Mouse (Mus musculus) layer of hippocampus, adult 2 months (tissue): ENCODE results near the gene Hcn1. TPM values are rescaled to one million over a fixed set of nuclear protein-coding genes. Genes with fewer than 3 reads are reported as not detected.
"Not testable (repeated sequence)": the region's sequence is repeated elsewhere in the genome, so short reads cannot be mapped to it uniquely, and the experiment has no call there.

Experiments
- DNase-seq, 2 experiments: peaks; one replicate each; pipeline ENCODE4 v3.0.0; 2022; ENCODE audit warnings: low spot score in 2 of 2
- H3K27ac ChIP-seq: fragments of 200-600 bp; 2 replicates; pipeline ENCODE4 v1.8.1; 2022
- H3K4me3 ChIP-seq: fragments of 200-600 bp; 2 replicates; pipeline ENCODE4 v1.8.1; 2022; ENCODE audit warnings: mild to moderate bottlenecking
- CTCF ChIP-seq: fragments of 200-600 bp; conservative IDR thresholded peaks from 2 replicates; pipeline ENCODE4 v1.8.1; 2022; ENCODE audit warnings: antibody characterized with exemption, mild to moderate bottlenecking, moderate library complexity
- total RNA-seq, 2 experiments: library from RNA; stranded (reverse); gene quantifications; 2 replicates each; pipeline ENCODE4 v1.2.3; 2021

Hcn1 gene
- total RNA-seq, 2 experiments from 2014 or later: 39.2 to 39.8 TPM

DNA sequence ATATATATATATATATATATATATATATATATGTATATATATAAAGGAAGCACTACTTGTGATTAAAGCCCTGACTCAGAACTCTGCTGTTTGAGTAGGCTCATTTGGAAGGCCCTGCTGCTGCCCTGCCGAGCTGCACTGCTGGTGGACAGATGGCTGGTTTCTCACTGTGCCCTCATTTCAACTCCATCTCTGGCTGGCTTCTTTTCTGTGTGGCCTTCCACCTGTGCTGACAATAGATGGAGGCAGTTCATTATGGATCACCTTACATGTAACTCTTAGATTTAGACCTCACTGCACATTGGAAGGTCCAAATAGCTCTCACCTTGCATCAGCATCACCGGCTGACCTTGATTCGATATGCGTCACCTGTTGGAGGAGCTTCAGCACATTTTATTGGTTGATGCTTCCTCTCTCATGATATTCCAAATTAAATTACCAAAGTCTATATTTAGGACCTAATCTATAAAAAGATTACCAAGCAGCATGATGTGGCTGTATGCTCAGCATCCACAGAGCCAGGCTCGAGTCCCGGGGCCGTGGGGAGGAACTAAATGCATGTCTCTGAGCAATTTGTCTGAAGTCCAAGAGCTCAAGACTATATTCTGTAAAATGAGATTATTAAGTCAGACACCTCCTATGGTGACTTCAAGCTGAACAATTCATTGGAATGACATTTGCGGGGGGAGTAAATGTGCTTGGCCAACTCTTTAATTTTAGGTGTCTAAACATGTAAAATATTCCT, 338.6 kb downstream of the Hcn1 start:
- Histone ChIP-seq H3K4me3 (no peak overlapping the region), H3K27ac (no peak overlapping the region)
- DNase-seq: no peak
- TF ChIP-seq CTCF: no peak

DNA sequence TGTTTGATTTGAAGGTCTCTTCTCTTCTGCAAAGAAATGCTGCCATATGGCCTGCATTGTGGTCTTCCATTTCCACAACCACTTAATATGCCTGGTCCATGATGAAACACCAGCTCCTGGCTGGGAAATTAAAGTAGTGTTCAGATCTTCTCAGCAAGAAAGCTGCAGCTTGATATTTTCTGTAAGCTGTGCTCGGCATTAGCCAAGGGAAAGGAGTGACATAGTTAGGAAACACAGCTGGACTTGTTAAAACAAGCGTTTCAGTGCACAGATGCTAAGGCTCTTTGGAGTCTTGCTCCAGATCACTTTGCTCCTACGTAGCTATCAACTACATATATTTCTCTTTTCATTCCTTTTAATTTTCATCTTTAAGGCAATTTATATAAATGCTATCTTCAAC, 344.7 kb downstream of the Hcn1 start:
- no peak for TF ChIP-seq CTCF
- peak in 1 of 2 experiments; percentile 3 for DNase-seq
- H3K4me3 ChIP-seq: no peak overlapping the region
- H3K27ac ChIP-seq: 0 out of 2 replicates have a peak overlapping the region, but pooled peaks have one; percentile 3

DNA sequence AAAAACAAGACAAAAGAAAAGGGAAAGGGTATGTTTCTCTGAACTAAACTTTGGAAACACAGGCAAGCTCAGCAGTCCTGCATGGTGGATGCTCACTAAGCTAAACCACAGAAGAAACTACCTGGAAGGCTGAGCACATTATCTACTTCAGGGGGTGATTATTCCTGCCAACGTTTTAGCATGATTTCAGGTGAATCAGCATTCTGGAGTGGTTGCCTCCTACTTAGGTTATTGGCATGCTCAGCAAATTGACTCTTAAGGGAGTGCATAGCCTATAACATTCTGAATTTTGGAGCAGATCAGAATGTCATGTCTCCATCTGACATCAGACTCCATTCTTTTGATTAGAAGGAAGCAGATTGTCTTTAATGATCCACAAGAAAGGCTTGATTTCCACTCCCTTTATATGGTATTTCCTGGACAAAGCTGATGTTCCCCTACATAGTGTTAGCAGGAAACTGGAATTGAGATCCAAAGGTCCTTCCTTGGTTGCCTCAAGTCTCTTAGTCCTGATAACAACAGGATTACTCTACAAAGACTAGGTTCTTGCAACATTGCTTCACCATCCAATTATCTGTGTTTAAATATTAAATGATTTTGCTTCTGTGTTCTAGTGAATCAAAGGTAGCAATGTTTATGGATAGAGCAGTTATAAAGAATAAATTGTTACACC, 345.7 kb downstream of the Hcn1 start:
- Histone ChIP-seq H3K4me3 (no peak overlapping the region), H3K27ac (no peak overlapping the region)
- no peak for DNase-seq
- no peak for TF ChIP-seq CTCF

DNA sequence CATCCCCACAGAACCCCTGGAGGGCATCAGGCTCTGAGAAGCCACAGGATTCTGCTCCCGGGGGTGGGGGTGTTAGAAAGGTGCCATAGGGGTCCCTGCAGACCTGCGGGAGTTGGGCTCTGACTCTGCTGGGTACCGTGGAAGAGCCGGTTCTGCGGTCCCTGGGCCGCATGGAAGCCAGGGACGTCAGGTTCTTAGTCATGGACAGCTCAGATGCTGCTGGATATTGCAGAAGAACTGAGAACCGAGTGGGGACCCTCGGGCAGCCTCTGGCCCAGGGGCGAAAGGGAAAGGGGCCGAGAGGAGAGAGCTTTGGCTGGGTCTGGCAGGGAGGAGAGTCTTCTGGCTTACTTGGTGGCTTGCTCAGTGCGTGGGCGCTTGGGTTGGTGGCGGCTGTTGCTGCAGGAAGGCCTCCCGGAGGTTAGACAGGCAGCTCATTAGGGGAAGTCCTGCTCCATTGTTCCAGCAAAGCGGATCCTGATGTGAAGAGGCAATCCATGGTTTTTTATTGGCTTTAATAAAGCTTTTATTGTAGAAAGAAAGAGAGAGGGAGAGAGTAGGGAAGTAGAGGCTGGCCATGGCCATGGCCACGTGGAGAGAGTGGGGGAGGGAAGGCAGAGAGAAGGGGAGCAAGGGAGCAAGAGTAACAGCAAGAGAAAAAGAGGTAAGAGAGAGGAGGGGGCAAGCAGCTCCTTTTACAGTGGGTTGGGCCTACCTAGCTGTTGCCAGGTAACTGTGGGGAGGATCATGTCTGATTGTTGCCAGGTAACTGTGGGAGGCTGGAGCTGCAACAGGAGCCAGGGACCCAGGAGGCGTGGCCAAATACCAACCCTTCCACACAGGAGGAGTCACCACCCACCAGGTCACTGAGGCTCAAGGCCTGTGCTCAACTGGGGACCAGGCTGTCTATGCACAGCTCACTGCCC, 356.6 kb downstream of the Hcn1 start:
- DNase-seq: no peak
- Histone ChIP-seq H3K4me3 (no peak overlapping the region), H3K27ac (peak overlapping the region; percentile 39; the same call in 1 of the 2 replicates)
- TF ChIP-seq CTCF: no peak

DNA sequence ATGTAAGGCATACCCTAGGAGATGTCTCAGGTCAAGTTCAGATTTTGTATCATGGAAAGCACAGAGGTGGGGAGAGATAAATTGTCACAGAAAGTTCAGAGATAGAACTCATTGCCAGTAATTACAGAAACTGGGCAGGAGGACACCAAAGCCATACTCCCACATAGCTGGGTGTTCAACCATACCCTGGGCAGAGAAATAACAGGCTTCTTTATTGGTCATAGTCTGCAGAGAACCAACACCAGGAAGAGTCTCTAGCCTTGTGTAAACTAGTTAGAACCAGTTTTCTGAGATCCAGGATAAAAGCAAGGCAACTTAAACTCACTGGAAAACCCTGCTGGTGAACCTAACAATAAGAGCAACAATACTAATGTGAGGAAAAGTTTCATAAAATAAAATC, 362.5 kb downstream of the Hcn1 start:
- no peak overlapping the region for H3K4me3 ChIP-seq
- H3K27ac ChIP-seq: no peak overlapping the region
- DNase-seq: no peak
- no peak for TF ChIP-seq CTCF

GRCm38 (mm10) chr13:117975382-117975781, 373.3 kb downstream of the Hcn1 start:
- Histone ChIP-seq H3K27ac (no peak overlapping the region), H3K4me3 (no peak overlapping the region)
- TF ChIP-seq CTCF: no peak
- no peak for DNase-seq

GRCm38 (mm10) chr13:117975823-117976222, 373.7 kb downstream of the Hcn1 start:
- no peak for TF ChIP-seq CTCF
- H3K27ac ChIP-seq: no peak overlapping the region
- H3K4me3 ChIP-seq: no peak overlapping the region
- DNase-seq: no peak

GRCm38 (mm10) chr13:117984339-117984738, 382.2 kb downstream of the Hcn1 start:
- no peak overlapping the region for H3K4me3 ChIP-seq
- no peak overlapping the region for H3K27ac ChIP-seq
- TF ChIP-seq CTCF: no peak
- no peak for DNase-seq

- no peak overlapping the region for H3K27ac ChIP-seq
- H3K4me3 ChIP-seq: no peak overlapping the region
- DNase-seq: no peak
- no peak for TF ChIP-seq CTCF
Observed at GRCm38 (mm10) chr13:117999767-118000488, 397.8 kb downstream of the Hcn1 start.

DNA sequence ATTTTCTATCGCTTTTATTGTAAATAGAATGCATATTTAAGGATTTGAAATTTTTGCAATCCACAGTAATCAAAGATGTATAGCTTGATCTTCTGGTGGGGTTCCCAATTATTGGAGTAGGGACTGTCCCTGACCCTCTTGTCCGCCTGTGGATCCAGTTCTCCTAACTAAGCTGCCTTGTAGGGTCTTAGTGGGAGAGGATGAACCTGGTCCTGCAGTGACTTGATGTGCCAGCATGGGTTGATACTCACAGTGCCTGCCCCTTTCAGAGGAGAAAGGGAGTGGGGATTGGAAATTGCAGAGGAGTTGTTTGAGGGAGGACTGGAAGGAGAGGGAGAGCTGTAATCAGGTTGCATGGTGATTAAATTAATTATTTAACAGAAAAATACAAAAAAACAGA, 398.4 kb downstream of the Hcn1 start:
- H3K27ac ChIP-seq: no peak overlapping the region
- TF ChIP-seq CTCF: no peak
- no peak for DNase-seq
- no peak overlapping the region for H3K4me3 ChIP-seq

DNA sequence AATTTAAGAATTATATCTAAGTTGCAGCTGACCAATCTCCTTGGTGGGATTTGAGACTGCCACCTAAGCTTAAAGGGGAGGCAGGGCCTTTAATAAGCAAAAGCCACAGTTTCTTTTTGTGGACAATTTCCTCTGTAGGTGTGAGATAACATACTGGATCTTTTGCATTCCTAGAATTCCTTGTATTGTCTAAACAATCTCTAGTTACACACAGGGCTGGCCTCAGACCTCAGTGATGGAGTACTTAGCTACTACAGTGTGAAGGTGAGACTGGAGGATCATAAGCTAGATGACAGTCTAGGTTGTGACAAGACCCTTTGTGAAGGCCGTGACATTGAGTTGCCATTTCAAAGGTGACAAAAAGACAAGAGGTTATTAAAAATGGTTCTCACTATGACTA, 419.1 kb downstream of the Hcn1 start:
- Histone ChIP-seq H3K27ac (no peak overlapping the region), H3K4me3 (no peak overlapping the region)
- no peak for TF ChIP-seq CTCF
- no peak for DNase-seq

DNA sequence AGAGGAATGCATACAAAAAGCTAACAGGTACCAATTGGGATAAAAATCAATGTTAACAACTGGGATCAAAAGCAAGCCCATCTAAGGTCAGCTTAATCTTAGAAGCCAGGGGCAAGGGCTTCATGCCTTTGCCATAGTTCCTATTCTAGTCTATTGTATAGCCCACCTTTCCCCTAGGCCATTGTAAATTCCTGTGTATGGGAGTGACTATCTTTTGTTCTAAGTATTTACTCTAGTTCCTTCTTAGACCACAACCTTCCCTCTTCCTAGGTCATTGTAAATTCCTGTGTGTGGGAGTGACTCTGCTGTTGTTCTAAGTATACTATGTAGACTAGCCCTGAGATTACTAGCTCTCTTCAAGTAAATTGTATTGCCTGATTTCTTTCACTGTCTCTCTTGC, 420.8 kb downstream of the Hcn1 start:
- DNase-seq, H3K27ac ChIP-seq, H3K4me3 ChIP-seq: not testable (repeated sequence)
